Mouse (Mus musculus) R1 (cell line): Measurements from ENCODE around the gene Msantd3.

ENCODE experiments used
- DNase-seq: peaks from one replicate; pipeline ENCODE4 v3.0.0-alpha.2; 2018; ENCODE audit warnings: low read depth, low spot score

Msantd3 gene

DNA sequence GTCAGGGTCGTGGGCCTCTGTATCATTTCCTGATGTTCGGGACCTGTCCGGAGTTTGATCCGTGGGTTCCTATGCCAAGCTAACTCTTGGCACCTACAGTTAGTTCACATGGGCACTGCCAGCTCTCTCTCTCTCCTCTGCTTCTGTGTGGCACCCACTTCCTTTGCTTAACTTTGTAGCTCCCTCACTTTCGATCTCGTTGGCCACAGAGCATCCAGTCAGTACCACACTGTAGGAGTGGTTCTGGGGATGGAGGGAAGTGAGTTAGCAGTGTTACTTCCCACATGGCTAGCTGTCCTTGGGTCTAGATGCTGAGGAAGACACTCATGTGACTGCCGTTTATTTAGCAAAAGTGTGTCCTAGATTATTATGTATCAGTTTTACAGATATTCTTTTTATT lies 14.4 kb downstream of the Msantd3 start:
- DNase-seq = no peak

DNA sequence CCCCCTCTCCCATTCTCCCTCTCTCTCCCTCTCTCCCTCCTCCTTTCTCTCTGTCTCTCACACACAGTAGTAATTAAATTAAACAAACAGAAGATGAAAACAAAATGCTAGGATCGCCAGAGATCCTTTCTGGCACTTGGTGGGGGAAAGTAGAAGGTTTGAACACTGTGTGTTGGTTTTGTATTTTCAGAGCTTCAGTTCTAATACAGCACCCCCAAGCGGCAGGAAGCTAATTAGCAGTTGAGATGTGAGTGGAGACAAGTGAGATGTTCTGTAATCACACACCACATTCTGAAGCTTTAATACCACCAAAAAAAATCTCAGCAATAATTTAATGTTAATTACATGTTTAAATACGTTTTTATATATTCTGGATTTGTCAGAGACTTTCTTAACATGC lies 16.0 kb downstream of the Msantd3 start:
- peak; percentile 73 for DNase-seq

DNA sequence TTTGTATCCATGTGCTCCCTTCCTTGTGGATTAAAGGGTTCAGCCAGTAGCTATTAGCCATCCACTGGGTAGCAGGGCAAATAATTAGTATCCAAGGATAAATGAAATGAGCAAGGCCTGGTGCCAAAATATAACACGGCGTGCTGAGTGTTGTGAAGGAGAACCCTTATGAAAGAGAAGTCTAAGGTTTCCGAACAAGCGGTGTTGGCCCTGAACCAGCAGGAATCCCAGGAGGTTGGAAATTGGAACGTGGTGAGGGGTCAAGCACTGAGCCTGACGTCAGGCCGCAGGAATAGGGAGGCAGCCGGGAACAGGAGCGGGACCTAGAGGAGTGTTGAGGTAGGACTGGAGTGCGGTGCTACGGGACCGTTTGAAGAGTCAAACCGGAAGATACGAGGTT lies 19.9 kb downstream of the Msantd3 start:
- DNase-seq = no peak

DNA sequence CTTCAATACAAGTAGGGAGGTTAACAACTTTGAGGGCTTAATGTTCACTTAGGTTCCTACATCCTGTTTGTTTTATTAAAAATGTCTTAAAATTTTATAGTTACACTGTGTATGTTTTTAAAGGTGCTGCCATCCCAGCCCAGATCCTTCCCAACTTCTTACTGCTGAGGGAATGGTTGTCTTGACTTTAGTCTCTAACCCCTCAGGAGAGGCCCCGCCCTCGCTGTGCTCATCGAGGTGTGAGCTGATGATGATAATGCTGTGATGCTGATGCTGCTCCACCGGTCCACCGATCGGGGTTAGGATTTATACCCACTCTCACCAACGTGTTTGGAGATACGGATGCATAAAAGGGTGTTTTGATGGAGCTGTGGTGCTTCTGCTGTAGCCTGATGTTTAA lies 22.1 kb downstream of the Msantd3 start:
- no peak for DNase-seq

DNA sequence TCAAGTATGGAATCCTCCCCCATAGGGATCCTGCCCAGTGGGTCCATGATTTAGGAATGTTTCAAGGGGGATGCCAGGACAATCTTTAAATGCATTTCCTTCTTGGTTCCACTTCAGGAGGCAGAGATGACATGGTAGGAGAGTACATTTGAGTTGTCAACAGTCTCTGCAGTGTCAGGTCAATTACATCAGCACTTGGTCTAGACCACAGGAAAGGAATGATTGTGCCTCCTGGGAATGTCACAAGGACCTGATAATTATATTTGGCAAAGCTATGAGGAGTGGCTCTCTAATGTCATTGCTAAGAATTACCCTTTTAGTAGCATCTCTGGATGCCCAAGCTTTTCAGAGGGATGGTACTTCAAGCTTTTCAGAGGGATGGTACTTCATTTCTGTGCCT lies 25.2 kb downstream of the Msantd3 start:
- DNase-seq = no peak

DNA sequence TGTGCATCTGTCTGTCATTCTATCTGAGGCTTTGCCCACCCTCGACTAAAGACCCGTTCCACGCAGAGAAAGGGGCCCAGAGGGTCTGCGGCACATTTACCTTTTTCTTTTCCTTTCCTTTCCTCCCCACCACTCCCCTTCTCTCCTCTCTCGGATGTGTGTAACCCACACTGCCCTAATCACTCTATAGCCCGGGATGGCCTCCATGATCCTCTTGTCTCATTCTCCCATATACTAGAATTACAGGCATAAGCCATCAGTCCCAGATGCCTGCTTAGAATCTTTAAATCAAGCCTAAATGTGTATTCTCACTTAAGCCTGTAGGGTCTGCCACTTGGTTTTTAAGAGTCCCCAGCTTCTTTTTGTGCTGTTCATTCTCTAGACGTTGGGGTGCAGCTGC lies 36.6 kb downstream of the Msantd3 start:
- DNase-seq = peak; percentile 85

DNA sequence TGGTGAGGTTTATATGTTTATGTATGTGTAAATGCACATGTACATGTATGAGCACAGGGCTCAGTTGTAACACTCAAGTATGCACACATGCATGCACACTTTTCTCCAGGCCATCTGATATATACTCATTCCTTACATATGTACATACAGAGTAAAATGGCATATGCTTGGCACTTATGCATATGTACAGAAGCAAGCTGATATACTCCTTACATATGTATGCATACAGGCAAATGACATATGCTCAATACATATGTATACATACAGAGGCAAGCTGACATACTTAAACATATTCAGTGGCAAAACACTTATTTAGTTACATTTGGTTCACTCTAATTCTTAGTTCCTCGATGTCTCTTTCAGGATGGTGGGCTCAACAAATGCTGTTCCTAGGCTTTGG lies 38.1 kb downstream of the Msantd3 start:
- no peak for DNase-seq

DNA sequence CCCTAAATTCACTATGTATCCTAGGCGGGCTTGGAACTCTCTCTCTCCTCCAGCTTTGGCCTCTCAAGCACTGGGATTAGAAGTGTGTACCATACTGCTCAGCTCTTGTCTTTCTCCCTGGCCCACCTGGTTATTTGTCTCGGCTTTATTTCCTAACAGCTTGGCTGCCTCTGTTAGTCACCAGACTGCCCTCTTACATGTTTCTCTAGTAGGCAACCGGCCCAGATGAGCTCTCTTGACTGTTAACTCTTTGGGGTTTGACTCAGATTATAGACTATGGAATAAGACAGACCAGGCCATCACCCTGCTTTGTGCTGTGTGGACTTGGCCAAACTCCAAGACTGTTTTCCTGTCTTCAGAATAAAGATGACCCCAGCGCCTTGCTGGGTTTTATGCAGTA lies 38.7 kb downstream of the Msantd3 start:
- DNase-seq = no peak

DNA sequence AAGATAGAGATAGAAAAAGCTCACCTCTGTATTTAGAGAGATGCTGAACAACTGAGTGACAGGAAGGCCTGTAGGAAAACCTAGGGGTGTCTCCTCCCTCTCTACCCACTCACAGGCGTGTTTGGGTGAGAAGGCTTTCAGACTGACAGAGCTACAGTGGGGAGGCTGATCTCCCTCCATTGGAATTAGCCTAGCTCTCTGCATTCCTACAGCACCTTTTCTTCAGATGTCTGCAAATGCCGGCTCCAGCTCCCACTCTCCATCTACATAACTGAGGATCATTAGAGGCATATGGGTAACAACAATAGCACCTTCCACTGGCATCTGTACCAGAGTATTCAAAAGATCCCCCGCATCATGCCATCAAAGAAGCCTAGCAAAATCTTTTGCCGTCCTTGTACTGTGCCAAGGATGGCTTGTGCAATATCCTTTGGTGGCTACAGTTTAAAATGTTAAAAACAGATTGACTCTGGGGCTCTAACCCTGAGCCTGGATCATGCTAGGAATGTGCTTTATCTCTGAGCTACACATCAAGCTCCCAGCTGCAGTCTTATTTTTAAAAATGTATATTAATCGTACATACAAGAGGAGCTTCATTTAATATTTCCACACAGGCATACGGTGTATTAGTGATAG lies 39.9 kb downstream of the Msantd3 start:
- peak; percentile 92 for DNase-seq

DNA sequence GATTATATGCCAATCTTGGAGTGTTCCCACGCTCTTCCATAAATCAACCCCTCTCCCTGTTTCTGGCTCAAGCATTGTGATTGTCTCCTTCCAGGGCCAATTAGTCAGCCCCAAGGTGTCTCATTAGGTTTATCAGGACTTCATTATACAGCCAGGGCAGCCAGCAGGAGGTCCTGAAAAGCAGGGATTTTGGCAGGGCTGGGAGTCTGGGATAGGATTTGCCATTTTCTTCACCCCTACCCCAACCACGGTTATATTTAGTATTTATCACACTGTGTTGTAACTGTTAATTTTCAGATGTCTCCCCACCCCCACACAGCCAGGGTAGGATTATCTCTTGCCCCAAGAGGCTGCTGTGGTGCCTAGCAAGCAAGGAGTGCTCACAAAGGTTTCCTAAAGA lies 41.5 kb downstream of the Msantd3 start:
- DNase-seq = no peak

DNA sequence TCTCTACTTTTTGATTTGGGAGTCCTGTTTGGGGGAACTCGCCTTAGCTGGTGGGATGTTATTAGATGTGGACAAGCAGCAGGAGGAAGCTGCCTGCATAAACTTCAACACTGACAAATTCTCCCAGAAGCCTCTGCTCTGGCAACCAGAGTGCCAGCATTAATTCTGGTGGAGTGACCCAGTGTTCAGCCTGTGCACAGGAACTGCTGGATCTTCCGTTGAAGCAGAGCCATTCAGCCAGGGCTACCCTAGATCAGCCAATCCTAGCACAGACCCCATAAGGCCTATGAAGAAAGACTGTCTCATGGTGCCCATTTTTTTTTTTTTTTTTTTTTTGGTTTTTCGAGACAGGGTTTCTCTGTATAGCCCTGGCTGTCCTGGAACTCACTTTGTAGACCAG lies 42.3 kb downstream of the Msantd3 start:
- no peak for DNase-seq

DNA sequence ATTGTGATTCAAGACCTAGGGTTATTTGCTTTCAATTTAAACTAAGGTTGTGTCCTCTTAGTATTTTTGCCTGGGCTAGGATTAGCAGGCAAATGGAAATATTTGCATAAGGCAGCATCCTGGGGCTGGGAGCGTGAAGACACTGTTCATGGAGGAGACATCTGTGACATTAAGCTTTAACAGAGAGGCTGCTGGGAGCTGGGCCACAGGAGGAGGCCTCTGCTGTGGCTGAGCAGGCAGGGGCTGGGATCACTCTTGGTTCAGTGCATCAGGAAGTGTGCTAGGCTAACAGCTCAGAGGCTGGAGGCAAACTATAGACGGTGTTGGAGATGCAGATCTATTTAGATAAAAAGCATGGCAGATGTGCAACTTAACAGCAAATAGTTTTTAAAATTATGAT lies 43.2 kb downstream of the Msantd3 start:
- peak; percentile 76 for DNase-seq

DNA sequence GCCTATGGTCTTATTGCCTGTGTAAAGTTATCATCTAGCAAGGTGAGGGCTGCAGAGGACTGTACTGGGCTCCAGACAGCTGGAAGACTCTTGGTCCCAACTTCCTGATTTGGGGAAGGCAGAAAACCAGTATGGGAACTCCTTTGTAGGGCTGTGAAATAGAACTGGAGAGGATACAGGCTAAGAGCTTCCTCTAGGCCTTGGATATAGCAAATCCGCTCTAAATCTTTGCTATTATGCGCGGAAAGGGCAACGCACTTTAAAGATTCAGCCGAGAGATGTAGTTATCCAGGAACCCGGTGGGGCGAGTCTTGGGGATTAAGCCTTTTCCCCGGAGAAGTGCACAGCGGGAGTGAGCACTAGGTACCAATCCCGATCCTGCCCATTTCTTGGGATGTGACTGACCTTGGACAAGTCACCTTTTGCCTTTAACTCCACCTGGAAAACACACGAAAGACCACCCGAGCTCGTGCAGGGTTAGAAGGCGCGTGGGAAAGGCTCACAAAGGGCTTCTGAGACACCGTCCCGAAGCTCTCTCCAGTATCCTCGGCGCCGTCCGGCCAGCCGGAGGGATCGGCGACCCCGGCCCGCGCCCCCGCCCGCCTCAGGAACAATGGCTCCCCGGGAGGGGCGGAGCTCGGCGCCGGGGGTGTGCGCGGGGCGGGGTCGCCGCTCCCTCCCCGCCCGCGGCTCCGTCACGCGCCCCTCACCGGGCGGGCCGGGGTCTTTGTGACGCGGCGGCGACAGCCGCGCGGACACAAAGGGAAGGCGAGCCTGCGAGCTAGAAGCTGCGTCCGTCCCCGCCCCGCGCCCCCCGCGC lies 44.9 kb downstream of the Msantd3 start, which contains the start of gene Tmeff1:
Gene Tmeff1, plus strand, starts transcription at position 754 of the 820 bp plus-strand sequence.
- peak; percentile 92 for DNase-seq

DNA sequence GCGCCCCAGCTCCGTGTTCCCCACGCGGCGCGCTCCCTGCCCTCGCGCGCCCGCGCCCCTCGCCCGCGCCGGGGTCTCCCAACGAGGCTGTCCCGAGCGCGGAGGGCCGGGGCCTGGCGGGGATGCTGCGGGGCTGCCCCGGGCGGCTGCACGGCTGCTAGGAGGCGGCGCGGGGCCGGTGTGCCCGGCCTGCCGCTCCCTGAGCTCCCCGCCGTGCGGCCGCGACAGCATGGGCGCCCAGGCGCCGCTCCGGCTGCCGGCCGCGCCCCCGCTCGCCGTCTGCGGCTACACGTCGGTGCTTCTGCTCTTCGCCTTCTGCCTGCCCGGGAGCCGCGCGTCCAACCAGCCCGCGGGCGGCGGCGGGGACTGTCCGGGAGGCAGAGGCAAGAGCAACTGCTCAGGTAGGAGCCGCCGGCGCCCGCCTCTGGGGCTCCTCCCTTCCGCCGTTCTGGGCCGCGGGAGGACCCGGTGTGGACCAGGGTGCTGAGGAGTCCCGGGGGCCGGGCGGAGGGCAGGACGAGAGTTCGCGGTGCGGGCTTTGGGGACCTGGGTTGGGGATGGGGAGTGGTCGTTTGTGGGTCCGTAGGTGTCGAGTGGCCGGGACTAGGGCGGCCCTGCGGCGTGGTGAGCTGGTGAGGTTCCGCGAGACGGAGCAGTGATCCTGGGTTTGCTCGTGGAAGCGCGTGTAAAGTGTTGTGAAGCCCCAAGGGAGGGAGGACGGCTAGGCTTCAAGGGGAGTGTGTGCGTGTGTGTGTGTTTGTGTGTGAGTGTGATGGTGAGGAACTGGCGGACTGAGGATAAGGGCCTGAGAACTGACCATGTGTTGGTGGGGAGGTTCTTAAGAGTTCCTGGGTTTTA lies 45.7 kb downstream of the Msantd3 start:
- peak; percentile 71 for DNase-seq

DNA sequence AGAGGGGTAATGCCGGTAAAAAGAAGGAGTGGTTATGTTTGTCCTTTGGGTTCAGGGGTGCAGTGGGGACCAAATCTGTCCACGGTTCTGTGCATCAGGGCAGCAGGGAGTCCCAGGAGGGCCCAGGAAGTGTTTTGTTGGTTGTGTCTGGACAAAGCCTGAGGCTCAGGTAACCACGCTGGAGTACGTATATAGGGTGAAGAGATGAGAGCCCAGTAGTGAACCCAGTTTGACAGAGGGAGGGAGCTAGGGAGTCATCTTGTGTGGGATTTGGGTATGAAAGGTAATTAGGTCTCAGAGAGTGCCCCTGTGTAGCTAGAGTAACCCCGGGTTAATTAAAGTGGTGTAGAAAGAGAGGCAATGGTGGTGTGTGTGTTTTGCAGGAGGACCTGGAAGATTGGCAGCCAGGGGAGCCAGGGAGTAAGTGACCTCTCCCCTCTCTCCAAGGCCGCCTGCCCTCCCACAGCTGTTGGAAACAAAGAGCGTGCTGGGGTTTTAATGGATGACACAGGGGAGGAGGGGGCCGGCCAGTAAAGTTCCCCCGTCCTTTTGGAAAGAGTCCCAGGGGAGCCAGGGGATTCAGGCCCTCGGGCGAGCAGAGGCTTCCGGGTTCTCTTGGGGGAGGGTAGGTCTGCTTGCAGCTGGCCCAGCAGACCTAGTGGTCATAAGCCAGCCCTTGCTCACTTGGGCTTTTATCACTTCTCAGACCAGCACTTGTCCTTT lies 46.5 kb downstream of the Msantd3 start:
- peak; percentile 74 for DNase-seq

DNA sequence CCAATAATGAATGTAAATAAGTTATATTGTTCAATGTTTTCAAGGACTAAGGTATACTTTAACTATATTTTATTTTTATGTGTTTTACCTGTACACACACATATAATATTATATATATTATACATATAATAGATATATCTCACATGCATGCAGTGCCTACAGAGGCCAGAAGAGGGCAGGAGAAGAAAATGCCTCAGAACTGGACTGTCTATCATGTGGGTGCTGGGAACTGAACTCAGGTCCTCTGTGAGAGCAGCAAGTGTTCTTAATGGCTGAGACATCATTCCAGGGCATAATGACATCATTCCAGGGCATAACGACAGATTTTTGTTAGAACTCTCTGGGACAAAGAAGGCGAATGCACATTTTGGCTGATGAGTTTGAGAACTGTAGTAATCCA lies 47.8 kb downstream of the Msantd3 start:
- DNase-seq = peak; percentile 65

DNA sequence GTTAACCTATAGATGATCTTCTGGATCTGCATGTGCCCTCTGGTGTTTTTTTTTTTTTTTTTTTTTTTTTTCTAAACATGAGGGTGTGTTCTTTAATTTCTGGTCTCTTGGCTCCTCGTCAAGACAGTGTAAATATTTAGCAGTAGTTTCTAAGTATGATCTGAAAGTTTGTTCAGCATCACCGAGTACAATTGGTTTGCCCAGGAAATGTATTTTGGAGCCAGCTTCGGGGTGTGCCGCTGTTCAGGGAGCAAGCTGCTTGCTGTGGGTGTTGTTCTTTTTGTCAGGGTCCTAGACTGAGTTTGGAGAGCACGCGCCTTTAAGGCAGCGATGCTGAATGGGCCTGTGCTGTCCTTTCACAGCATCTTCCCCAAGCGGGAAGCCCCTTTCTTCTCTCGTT lies 48.8 kb downstream of the Msantd3 start:
- peak; percentile 39 for DNase-seq

DNA sequence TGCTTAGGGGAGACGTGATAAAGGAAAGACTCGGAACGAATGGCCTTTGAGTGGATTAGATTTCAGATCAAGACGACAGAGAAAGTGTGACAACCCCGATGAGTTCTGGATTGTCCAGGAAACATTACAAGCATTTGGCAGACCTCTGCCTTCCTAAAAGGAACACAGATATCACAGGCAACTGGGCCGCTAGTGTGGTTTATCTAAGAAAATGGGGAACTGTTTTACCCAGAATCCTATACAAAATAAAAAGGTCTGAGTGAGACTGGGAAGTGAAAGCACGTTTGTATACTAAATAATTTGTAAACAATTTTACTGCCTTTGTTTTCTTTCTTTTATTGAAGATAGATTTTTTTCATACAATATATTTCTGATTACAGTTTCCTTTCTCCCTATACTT lies 51.1 kb downstream of the Msantd3 start:
- DNase-seq = no peak

DNA sequence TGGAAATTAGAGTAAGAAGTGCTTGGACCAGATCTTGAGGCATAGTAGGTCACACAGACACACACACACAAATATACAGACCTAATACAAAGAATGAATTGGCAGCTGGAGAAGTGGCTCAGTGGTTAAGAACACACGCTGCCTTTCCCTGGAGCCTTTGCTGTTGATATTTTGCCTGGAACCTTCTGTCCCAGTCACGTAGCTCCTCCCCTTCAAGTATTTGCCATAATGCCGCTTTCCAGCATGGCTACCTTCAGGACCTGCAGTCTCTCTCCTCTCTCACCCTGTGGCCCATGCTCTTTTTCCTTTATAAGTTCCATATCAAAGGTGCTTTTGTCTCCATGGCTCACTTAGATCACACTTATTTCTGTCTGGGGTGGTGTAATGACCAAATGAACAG lies 51.7 kb downstream of the Msantd3 start:
- peak; percentile 52 for DNase-seq

DNA sequence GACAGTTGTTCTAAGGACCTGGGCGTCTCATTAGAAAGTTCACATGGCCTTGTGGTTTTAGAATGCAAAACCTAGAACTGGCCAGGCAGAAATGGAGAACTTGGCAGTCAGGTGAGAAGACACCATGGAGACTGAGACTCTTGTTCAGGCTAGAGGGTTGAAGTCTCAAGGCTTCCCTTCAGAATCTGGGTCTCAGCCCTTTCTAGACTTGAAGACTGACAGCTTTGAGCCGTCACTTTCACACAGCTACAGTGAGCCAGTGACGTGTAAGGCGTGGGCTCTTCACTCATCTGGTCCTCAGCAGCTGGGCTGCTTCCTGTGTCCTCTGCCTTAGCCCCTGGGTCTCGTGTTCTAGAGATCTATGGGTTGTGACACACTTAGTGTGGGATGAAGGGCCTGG lies 52.6 kb downstream of the Msantd3 start:
- no peak for DNase-seq

DNA sequence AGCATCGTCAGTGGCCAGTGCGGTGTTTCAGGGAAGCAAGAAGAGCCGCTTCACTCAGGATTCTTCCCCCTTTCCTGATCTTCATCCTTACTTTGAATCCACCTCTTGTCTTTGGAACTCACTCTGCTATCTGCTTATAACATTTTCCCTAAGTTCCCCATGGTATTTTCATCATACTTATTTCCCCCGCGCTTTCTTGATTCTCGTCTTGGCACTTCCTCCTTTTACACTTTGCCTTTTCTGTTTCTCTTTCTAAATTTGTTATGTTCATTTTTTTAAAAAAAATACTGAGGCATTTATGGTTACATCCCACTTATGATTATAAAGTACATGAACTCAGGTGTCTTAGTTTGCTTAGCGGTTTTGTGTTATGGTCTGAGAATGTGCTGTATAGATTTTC lies 53.1 kb downstream of the Msantd3 start:
- no peak for DNase-seq

DNA sequence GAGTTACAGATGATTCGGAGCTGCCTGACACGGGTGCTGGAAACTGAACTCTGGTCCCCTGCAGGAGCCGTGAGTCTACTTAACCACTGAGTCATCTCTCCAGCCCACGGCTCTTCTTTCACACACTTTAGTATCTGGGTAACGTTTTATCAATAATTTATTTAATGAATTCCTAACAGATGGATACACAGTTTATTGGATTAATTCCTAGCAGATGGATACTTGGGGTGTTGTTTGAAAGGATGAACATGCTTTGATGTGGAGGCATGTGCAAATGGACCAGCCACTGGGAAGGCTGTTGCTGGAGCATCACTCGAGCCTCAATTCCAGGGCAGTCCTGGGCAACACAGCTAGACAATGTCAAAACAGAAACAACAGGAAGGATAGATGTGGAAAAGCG lies 56.4 kb downstream of the Msantd3 start:
- no peak for DNase-seq
